Mouse (Mus musculus): ENCODE data around the gene Plppr2. TPM values are rescaled to one million over a fixed set of nuclear protein-coding genes. Genes with fewer than 3 reads are reported as not detected.

Gene Plppr2
- polyA plus RNA-seq, 1 experiment from 2014 or later: 47.3 TPM

GRCm38 (mm10) chr9:21978398-21979128, 41.7 kb downstream of the Plppr2 start:
- Histone ChIP-seq H3K36me3 (ENCODE audit: control insufficient read depth, insufficient read depth, low read length) (no peaks in the 10 kb centered on the region), H3K4me1 (ENCODE audit: control insufficient read depth, insufficient read depth, low read length) (no peaks in the 10 kb centered on the region), H3K4me3 (ENCODE audit: low read depth, low read length) (no peak overlapping the region), H3K9ac (ENCODE audit: low read length) (no peak overlapping the region), H3K27ac (ENCODE audit: low read depth, low read length) (no peak overlapping the region), H3K4me2 (ENCODE audit: low read length) (no peak overlapping the region), H3K9me3 (replicated peaks; ENCODE audit: control insufficient read depth, low read length) (no peaks in the 10 kb centered on the region), H3K27me3 (replicated peaks; ENCODE audit: control insufficient read depth, insufficient read depth, low read length) (no peaks in the 10 kb centered on the region)
- DNase-seq (ENCODE audit: low spot score) (no peak), ATAC-seq (no peak)
- 91% methylated on average over 4 of the region's 4 CpGs for WGBS

GRCm38 (mm10) chr9:21983911-21984310, 47.1 kb downstream of the Plppr2 start:
- 6% methylated on average over 3 of the region's 3 CpGs for WGBS
- Histone ChIP-seq H3K4me1 (ENCODE audit: control insufficient read depth, insufficient read depth, low read length) (peaks cover 7% of the 10 kb centered on the region), H3K9me3 (replicated peaks; ENCODE audit: control insufficient read depth, low read length) (no peaks in the 10 kb centered on the region), H3K4me2 (ENCODE audit: low read length) (no peak overlapping the region), H3K27me3 (replicated peaks; ENCODE audit: control insufficient read depth, insufficient read depth, low read length) (peaks cover 25% of the 10 kb centered on the region), H3K27ac (ENCODE audit: low read depth, low read length) (no peak overlapping the region), H3K9ac (ENCODE audit: low read length) (no peak overlapping the region), H3K36me3 (ENCODE audit: control insufficient read depth, insufficient read depth, low read length) (no peaks in the 10 kb centered on the region), H3K4me3 (ENCODE audit: low read depth, low read length) (no peak overlapping the region)
- DNase-seq (ENCODE audit: low spot score) (no peak), ATAC-seq (no peak)

GRCm38 (mm10) chr9:21987592-21988342, 50.9 kb downstream of the Plppr2 start:
- DNase-seq (ENCODE audit: low spot score) (no peak), ATAC-seq (no peak)
- Histone ChIP-seq H3K36me3 (ENCODE audit: control insufficient read depth, insufficient read depth, low read length) (no peaks in the 10 kb centered on the region), H3K27me3 (replicated peaks; ENCODE audit: control insufficient read depth, insufficient read depth, low read length) (peaks cover 53% of the 10 kb centered on the region), H3K4me2 (ENCODE audit: low read length) (peak overlapping the region; percentile 47), H3K9ac (ENCODE audit: low read length) (no peak overlapping the region), H3K4me1 (ENCODE audit: control insufficient read depth, insufficient read depth, low read length) (peaks cover 11% of the 10 kb centered on the region), H3K27ac (ENCODE audit: low read depth, low read length) (no peak overlapping the region), H3K4me3 (ENCODE audit: low read depth, low read length) (0 out of 2 replicates have a peak overlapping the region, but pooled peaks have one; percentile 24), H3K9me3 (replicated peaks; ENCODE audit: control insufficient read depth, low read length) (no peaks in the 10 kb centered on the region)
- WGBS: 8% methylated on average over 36 of the region's 36 CpGs

GRCm38 (mm10) chr9:21988421-21989101, 51.7 kb downstream of the Plppr2 start:
- ATAC-seq: peak; percentile 37; the same call in 1 of the 2 replicates
- Histone ChIP-seq H3K4me3 (ENCODE audit: low read depth, low read length) (peak overlapping the region; percentile 24), H3K27me3 (replicated peaks; ENCODE audit: control insufficient read depth, insufficient read depth, low read length) (peaks cover 53% of the 10 kb centered on the region), H3K4me2 (ENCODE audit: low read length) (peak overlapping the region; percentile 47), H3K27ac (ENCODE audit: low read depth, low read length) (no peak overlapping the region), H3K9me3 (replicated peaks; ENCODE audit: control insufficient read depth, low read length) (no peaks in the 10 kb centered on the region), H3K4me1 (ENCODE audit: control insufficient read depth, insufficient read depth, low read length) (peaks cover 11% of the 10 kb centered on the region), H3K9ac (ENCODE audit: low read length) (peak overlapping the region; percentile 46), H3K36me3 (ENCODE audit: control insufficient read depth, insufficient read depth, low read length) (no peaks in the 10 kb centered on the region)
- WGBS: under 1% methylated on average over 32 of the region's 32 CpGs
- DNase-seq (ENCODE audit: low spot score): no peak

- H3K36me3 ChIP-seq (ENCODE audit: control insufficient read depth, insufficient read depth, low read length): no peaks in the 10 kb centered on the region
- 0 out of 2 replicates have a peak, but pooled peaks have one; percentile 14 for ATAC-seq
- H3K27ac ChIP-seq (ENCODE audit: low read depth, low read length): no peak within 1 kb of the TSS
- peak within 1 kb of the TSS; percentile 46 for H3K9ac ChIP-seq (ENCODE audit: low read length)
- DNase-seq (ENCODE audit: low spot score): no peak
- H3K27me3 ChIP-seq (replicated peaks; ENCODE audit: control insufficient read depth, insufficient read depth, low read length): peaks cover 53% of the 10 kb centered on the region
- no peaks in the 10 kb centered on the region for H3K9me3 ChIP-seq (replicated peaks; ENCODE audit: control insufficient read depth, low read length)
- WGBS: under 1% methylated on average over 42 of the region's 42 CpGs
- peaks cover 11% of the 10 kb centered on the region for H3K4me1 ChIP-seq (ENCODE audit: control insufficient read depth, insufficient read depth, low read length)
- H3K4me3 ChIP-seq (ENCODE audit: low read depth, low read length): peak within 1 kb of the TSS; percentile 24
- H3K4me2 ChIP-seq (ENCODE audit: low read length): peak within 1 kb of the TSS; percentile 47
Observed at GRCm38 (mm10) chr9:21989230-21990110, 52.6 kb downstream of the Plppr2 start, which contains the start of gene Rgl3. TSS of gene Rgl3 (minus strand) at chr9:21989446.

- no peak overlapping the region for H3K4me3 ChIP-seq (ENCODE audit: low read depth, low read length)
- no peak for DNase-seq (ENCODE audit: low spot score)
- 84% methylated on average over 4 of the region's 4 CpGs for WGBS
- H3K27ac ChIP-seq (ENCODE audit: low read depth, low read length): no peak overlapping the region
- no peaks in the 10 kb centered on the region for H3K36me3 ChIP-seq (ENCODE audit: control insufficient read depth, insufficient read depth, low read length)
- peaks cover 11% of the 10 kb centered on the region for H3K4me1 ChIP-seq (ENCODE audit: control insufficient read depth, insufficient read depth, low read length)
- ATAC-seq: no peak
- no peak overlapping the region for H3K9ac ChIP-seq (ENCODE audit: low read length)
- H3K27me3 ChIP-seq (replicated peaks; ENCODE audit: control insufficient read depth, insufficient read depth, low read length): peaks cover 45% of the 10 kb centered on the region
- H3K4me2 ChIP-seq (ENCODE audit: low read length): no peak overlapping the region
- no peaks in the 10 kb centered on the region for H3K9me3 ChIP-seq (replicated peaks; ENCODE audit: control insufficient read depth, low read length)
Observed at GRCm38 (mm10) chr9:21992227-21992626, 55.4 kb downstream of the Plppr2 start.

- 81% methylated on average over 3 of the region's 3 CpGs for WGBS
- Histone ChIP-seq H3K36me3 (ENCODE audit: control insufficient read depth, insufficient read depth, low read length) (no peaks in the 10 kb centered on the region), H3K27me3 (replicated peaks; ENCODE audit: control insufficient read depth, insufficient read depth, low read length) (peaks cover 5% of the 10 kb centered on the region; the same call in 1 of the 2 replicates), H3K9ac (ENCODE audit: low read length) (no peak overlapping the region), H3K4me3 (ENCODE audit: low read depth, low read length) (no peak overlapping the region), H3K9me3 (replicated peaks; ENCODE audit: control insufficient read depth, low read length) (no peaks in the 10 kb centered on the region), H3K4me2 (ENCODE audit: low read length) (no peak overlapping the region), H3K4me1 (ENCODE audit: control insufficient read depth, insufficient read depth, low read length) (no peaks in the 10 kb centered on the region), H3K27ac (ENCODE audit: low read depth, low read length) (no peak overlapping the region)
- ATAC-seq (no peak), DNase-seq (ENCODE audit: low spot score) (no peak)
Observed at GRCm38 (mm10) chr9:21996178-21996867, 59.5 kb downstream of the Plppr2 start.

Measured in forebrain, embryonic 14.5 days (tissue).